Mouse (Mus musculus) liver, embryonic 13.5 days (tissue): ENCODE measurements at regions not wholly inside any gene's neighbourhood (a gene's known extent, or its start where the extent isn't known, plus 50 kb on each side); places are given as distances from the start of the nearest gene placed in this dataset.
"Not testable (repeated sequence)": the region's sequence is repeated elsewhere in the genome, so short reads cannot be mapped to it uniquely, and the experiment has no call there.

ENCODE experiments used
- ATAC-seq: fragments of 200-750 bp; cut with Nextera tagmentation; 2 replicates; pipeline ENCODE4 v1.8.0; 2017; ENCODE audit warnings: low read depth, mild to moderate bottlenecking, moderate number of reproducible peaks, moderate library complexity
- DNase-seq: peaks from one replicate; pipeline ENCODE4 v3.0.0; 2022
- H3K27ac ChIP-seq: fragments of 300-500 bp; sonication (generic); 2 replicates; pipeline ENCODE4 v1.5.1; 2015; ENCODE audit warnings: moderate library complexity, mild to moderate bottlenecking, inconsistent platforms
- H3K27me3 ChIP-seq: fragments of 300-500 bp; sonication (generic); 2 replicates; pipeline ENCODE4 v1.6.1; 2015; ENCODE audit warnings: mild to moderate bottlenecking, inconsistent platforms
- H3K36me3 ChIP-seq: fragments of 300-500 bp; sonication (generic); 2 replicates; pipeline ENCODE4 v1.6.1; 2015; ENCODE audit warnings: mild to moderate bottlenecking, inconsistent platforms
- H3K4me1 ChIP-seq: fragments of 300-500 bp; sonication (generic); replicated peaks from 2 replicates; pipeline ENCODE4 v1.6.1; 2015; ENCODE audit warnings: inconsistent platforms
- H3K4me2 ChIP-seq: fragments of 300-500 bp; sonication (generic); 2 replicates; pipeline ENCODE4 v1.6.1; 2015; ENCODE audit warnings: inconsistent platforms, mild to moderate bottlenecking, moderate library complexity
- H3K4me3 ChIP-seq: fragments of 300-500 bp; sonication (generic); replicated peaks from 2 replicates; pipeline ENCODE4 v1.5.1; 2015; ENCODE audit warnings: mild to moderate bottlenecking, inconsistent platforms
- H3K9ac ChIP-seq: fragments of 300-500 bp; sonication (generic); 2 replicates; pipeline ENCODE4 v1.6.1; 2015; ENCODE audit warnings: mild to moderate bottlenecking, inconsistent platforms
- H3K9me3 ChIP-seq: fragments of 300-500 bp; sonication (generic); replicated peaks from 2 replicates; pipeline ENCODE4 v1.6.1; 2016; ENCODE audit warnings: inconsistent platforms
- WGBS: fragments of 180-500 bp; shearing (Covaris S2); methylation state at CpG from one replicate; pipeline ENCODE4 v1.1.7; 2015; ENCODE audit not compliant: insufficient replicate concordance; 5-methylcytosine and 5-hydroxymethylcytosine counted together

- not testable (repeated sequence) for H3K4me3 ChIP-seq, H3K9me3 ChIP-seq, DNase-seq, H3K27me3 ChIP-seq, H3K36me3 ChIP-seq, ATAC-seq, H3K9ac ChIP-seq, H3K4me1 ChIP-seq, H3K4me2 ChIP-seq, H3K27ac ChIP-seq
- WGBS: 64% methylated on average over 2 of the region's 2 CpGs
These were observed 132.1 kb upstream of the Gdi2 start for GRCm38 (mm10) chr13:3405783-3406182.

- H3K9ac ChIP-seq, H3K9me3 ChIP-seq, H3K27ac ChIP-seq, H3K36me3 ChIP-seq, H3K4me1 ChIP-seq, H3K27me3 ChIP-seq, H3K4me3 ChIP-seq, H3K4me2 ChIP-seq: not testable (repeated sequence)
- ATAC-seq (peak; percentile 79), DNase-seq (peak; percentile 60)
- WGBS: 27% methylated on average over 8 of the region's 8 CpGs
These were observed 131.4 kb upstream of the Gdi2 start for GRCm38 (mm10) chr13:3406236-3407017.

GRCm38 (mm10) chr13:3410281-3410680 lies 127.6 kb upstream of the Gdi2 start:
- not testable (repeated sequence) for H3K9me3 ChIP-seq, H3K27me3 ChIP-seq, ATAC-seq, DNase-seq, H3K4me1 ChIP-seq, H3K9ac ChIP-seq, H3K4me2 ChIP-seq, H3K27ac ChIP-seq, H3K4me3 ChIP-seq, H3K36me3 ChIP-seq
- 46% methylated on average over 3 of the region's 3 CpGs for WGBS

- no peak overlapping the region for H3K9ac ChIP-seq
- 44% methylated on average over 1 of the region's 1 CpGs for WGBS
- H3K27me3 ChIP-seq: no peaks in the 10 kb centered on the region
- no peak overlapping the region for H3K4me3 ChIP-seq
- H3K4me2 ChIP-seq: no peak overlapping the region
- H3K9me3 ChIP-seq: peaks cover 17% of the 10 kb centered on the region
- DNase-seq (no peak), ATAC-seq (no peak)
- H3K36me3 ChIP-seq: no peaks in the 10 kb centered on the region
- H3K27ac ChIP-seq: no peak overlapping the region
- no peaks in the 10 kb centered on the region for H3K4me1 ChIP-seq
These were observed 120.8 kb upstream of the Gdi2 start for GRCm38 (mm10) chr13:3417026-3417425.

- H3K4me3 ChIP-seq, H3K9ac ChIP-seq, H3K4me2 ChIP-seq, H3K9me3 ChIP-seq, H3K4me1 ChIP-seq, H3K36me3 ChIP-seq, ATAC-seq, DNase-seq, H3K27me3 ChIP-seq, H3K27ac ChIP-seq: not testable (repeated sequence)
- WGBS: 60% methylated on average over 6 of the region's 6 CpGs
These were observed 82.5 kb upstream of the Gdi2 start for GRCm38 (mm10) chr13:3455374-3455773.

GRCm38 (mm10) chr13:3476884-3477283 lies 61.0 kb upstream of the Gdi2 start:
- no peak overlapping the region for H3K4me3 ChIP-seq
- no peaks in the 10 kb centered on the region for H3K36me3 ChIP-seq
- no peak overlapping the region for H3K9ac ChIP-seq
- no peak for DNase-seq
- H3K27me3 ChIP-seq: no peaks in the 10 kb centered on the region
- no peak overlapping the region for H3K27ac ChIP-seq
- H3K4me1 ChIP-seq: peaks cover 8% of the 10 kb centered on the region; the same call in 1 of the 2 replicates
- H3K4me2 ChIP-seq: no peak overlapping the region
- ATAC-seq: no peak
- no peaks in the 10 kb centered on the region for H3K9me3 ChIP-seq

- peak overlapping the region; percentile 82 for H3K4me2 ChIP-seq
- no peak overlapping the region for H3K27ac ChIP-seq
- H3K4me1 ChIP-seq: peaks cover 8% of the 10 kb centered on the region; the same call in 1 of the 2 replicates
- peak overlapping the region; percentile 61 for H3K4me3 ChIP-seq
- no peaks in the 10 kb centered on the region for H3K36me3 ChIP-seq
- peak overlapping the region; percentile 54 for H3K9ac ChIP-seq
- ATAC-seq: peak; percentile 95
- 1% methylated on average over 44 of the region's 45 CpGs for WGBS
- H3K9me3 ChIP-seq: no peaks in the 10 kb centered on the region
- no peaks in the 10 kb centered on the region for H3K27me3 ChIP-seq
- peak; percentile 65 for DNase-seq
These were observed 59.7 kb upstream of the Gdi2 start for GRCm38 (mm10) chr13:3477997-3478728.
